Mouse (Mus musculus): ENCODE results near the gene Dusp23.

GRCm38 (mm10) chr1:172611304-172611703, 21.5 kb downstream of the Dusp23 start:
- no peak for TF ChIP-seq POLR2A (IDR thresholded peaks at IDR 0.05; ENCODE audit: control insufficient read depth, low read depth, low read length)
- TF ChIP-seq CTCF (IDR thresholded peaks at IDR 0.05; ENCODE audit: control insufficient read depth, insufficient read depth, insufficient replicate concordance, low read depth, low read length): no peak

Data from testis, adult 2 months (tissue).